Mouse (Mus musculus) cortical plate, adult 2 months (tissue): ENCODE results near the gene Il11.

Source experiments
- CTCF ChIP-seq: fragments of 200-500 bp; IDR thresholded peaks from 2 replicates; pipeline ENCODE4 v1.5.1; 2011; ENCODE audit warnings: mild to moderate bottlenecking, control low read depth, low read length; ENCODE audit not compliant: insufficient read depth; ENCODE audit errors: extremely low read depth
- POLR2A ChIP-seq: fragments of 200-500 bp; IDR thresholded peaks from 2 replicates; pipeline ENCODE4 v1.6.1; 2011; ENCODE audit warnings: mild to moderate bottlenecking, low read length, control low read depth; ENCODE audit not compliant: insufficient read depth; ENCODE audit errors: extremely low read depth

DNA sequence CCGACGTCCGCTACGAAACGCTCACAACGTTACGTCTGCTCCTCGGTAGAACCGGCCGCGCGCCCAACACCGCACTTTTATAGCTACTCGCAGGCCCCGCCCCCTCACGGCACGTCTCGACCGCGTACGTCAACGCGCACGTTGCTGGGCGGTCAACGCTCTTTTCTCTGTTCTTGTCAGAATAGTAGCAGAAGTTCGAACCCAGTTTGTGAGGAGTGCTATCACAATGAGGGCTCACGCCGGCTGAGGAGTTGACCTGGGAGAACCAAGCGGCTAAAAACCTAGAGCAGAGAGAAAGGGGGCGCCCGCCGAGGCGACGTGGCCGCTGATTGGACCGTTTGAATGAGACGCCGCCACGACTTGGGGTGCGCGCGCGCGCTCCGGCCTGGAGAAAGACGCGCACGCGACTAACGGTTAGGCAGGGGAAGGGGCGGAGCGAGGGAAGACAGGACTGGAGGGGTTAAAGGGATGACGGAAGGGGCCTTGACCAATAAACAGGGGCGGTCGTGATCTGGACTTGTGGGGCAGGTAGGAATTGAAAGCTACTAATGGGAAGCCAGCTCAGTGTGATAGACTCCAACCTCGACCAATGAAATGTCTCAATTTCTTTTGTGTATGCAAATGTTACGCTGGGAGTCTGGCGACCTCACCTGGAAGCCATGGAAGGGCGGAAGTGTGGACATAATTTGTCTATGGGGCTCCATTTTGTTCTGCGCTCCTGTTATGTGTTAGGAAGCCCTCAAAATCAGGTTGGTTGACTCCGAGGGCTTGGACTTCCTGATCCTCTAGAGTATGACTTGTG, 29.8 kb upstream of the Il11 start, which contains the start of gene Ube2s:
- peak; percentile 96 for TF ChIP-seq POLR2A
- TF ChIP-seq CTCF: no peak
